Mouse (Mus musculus): ENCODE measurements at regions not wholly inside any gene's neighbourhood (a gene's known extent, or its start where the extent isn't known, plus 50 kb on each side); places are given as distances from the start of the nearest gene placed in this dataset.

- no peak for DNase-seq
These were observed 151.4 kb upstream of the Grik3 start for GRCm38 (mm10) chr4:125339056-125339455.

DNA sequence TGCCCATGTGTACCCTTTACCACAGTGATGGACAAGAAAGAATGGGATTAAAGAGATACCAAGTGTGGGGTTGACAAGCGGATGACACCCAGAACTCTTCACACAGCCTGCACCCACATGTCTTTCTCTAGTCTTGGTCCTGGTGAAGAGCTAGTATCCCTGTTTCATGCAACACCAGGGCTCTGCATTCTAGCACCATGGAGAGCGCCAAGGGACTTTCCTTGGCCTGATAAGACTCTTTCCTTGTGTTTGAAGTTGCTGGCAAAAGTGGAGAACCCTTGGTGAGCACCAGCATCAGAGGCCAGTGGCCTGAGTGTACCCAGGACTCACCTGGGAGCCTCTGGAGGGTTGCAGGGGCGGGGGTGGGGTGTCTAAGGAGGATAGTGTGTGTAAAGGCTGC, 161.7 kb upstream of the Grik3 start:
- DNase-seq: no peak

GRCm38 (mm10) chr4:125324495-125324894, 166.0 kb upstream of the Grik3 start:
- DNase-seq: no peak

DNA sequence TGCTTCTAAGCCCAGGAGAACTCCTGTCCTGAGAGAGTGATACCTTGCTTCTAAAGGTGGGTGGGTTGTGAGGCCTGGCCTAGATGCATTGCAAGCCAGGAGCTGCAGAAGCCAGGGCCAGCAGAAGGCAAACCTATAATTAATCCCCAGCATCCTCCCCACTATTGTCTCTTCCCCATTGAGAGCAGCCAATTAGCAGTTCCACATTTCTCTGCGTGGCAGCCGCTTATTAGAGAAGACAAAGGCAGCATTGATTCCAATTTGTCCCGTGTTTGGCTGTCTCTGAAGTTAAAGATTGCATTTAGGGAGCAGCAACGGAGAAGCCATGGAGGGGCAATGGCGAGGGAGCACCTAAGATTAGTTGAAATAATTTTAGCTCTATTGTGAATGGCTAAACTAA, 171.2 kb upstream of the Grik3 start:
- no peak for DNase-seq

DNA sequence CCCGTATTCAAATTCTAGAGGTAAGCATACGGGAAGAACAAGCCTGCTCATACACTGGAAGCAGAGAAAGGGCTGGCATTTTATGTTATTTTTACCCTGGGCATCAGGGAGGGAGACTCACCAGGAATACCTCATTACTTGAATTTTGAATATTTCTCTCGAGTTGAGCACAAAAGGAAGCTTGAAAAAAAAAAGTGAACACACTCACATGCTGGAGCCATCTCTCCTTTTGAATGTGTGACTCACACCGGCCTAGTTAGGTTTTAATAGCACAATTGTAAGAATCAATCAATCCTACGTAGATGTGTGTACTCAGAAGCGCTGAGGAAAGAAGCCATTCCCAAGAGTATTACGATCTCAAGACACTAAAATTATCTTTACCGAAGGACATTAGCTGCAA, 172.2 kb upstream of the Grik3 start:
- DNase-seq: no peak

DNA sequence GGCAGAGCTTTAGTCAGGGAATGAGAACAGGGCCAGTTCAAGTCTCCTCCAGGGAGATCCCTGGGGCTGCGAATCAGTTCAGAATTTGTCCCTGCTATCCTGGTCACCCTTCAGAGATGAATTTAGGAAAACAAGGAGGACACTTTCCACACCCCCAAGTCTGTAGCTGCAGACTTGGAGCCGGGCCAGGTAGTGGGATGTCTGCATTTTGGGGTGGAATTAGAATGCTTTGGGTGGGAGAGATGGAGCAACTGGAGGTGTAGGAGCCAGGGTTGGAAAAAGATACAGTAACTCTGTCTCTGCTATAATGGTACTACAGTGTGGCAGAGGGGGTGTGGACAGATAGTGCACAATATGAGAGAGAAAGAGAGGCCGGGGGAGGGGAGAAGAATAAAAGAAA, 173.6 kb upstream of the Grik3 start:
- peak; percentile 45 to 53 for DNase-seq

GRCm38 (mm10) chr4:125315818-125316217, 174.7 kb upstream of the Grik3 start:
- peak; percentile 90 to 94 for DNase-seq

GRCm38 (mm10) chr4:125313892-125314291, 176.6 kb upstream of the Grik3 start:
- no peak for DNase-seq

DNA sequence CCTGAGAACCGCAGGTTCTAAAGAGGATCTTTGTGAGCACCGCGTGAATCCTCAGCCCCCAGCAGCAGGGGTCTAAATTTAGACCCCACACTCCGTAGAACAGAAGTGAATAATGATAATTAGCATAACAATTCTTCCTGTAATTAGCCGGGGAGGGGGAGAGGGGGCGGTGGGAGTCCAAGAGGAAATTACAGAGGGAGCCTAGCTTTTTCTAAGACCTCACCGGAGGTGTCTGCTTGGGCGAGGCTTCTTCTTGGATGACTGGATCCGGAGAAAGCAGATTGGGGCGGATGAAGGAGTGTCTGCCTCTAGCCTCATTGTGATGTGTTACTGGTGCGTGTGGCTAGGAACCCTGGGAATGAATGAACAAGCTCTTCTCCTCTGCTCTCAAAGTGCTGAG, 177.2 kb upstream of the Grik3 start:
- no peak for DNase-seq

DNA sequence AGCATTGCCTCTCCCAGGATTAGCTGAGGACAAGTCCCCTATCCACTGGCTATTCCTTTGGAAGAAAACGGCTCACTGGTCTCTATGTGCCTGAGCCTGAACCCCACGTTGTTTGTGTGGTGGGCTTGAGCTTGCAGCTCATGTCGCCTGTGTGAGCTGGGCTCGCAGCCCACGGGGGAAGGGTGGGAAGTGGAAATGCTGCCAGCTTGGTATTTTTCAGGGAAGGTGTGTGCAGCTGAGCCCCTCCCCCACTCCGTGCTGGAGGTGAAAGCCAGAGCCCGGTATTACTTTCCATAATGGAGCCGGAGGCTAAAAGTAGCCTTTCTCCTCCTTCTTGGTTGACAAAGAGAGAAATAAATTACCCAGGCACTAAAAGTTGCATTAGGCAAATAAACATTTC, 180.5 kb upstream of the Zc3h12a start:
- DNase-seq: peak; percentile 52 to 63

GRCm38 (mm10) chr4:125305766-125306165, 178.1 kb upstream of the Zc3h12a start:
- no peak for DNase-seq

- no peak for DNase-seq
These were observed 175.0 kb upstream of the Zc3h12a start for GRCm38 (mm10) chr4:125302660-125303059.

DNA sequence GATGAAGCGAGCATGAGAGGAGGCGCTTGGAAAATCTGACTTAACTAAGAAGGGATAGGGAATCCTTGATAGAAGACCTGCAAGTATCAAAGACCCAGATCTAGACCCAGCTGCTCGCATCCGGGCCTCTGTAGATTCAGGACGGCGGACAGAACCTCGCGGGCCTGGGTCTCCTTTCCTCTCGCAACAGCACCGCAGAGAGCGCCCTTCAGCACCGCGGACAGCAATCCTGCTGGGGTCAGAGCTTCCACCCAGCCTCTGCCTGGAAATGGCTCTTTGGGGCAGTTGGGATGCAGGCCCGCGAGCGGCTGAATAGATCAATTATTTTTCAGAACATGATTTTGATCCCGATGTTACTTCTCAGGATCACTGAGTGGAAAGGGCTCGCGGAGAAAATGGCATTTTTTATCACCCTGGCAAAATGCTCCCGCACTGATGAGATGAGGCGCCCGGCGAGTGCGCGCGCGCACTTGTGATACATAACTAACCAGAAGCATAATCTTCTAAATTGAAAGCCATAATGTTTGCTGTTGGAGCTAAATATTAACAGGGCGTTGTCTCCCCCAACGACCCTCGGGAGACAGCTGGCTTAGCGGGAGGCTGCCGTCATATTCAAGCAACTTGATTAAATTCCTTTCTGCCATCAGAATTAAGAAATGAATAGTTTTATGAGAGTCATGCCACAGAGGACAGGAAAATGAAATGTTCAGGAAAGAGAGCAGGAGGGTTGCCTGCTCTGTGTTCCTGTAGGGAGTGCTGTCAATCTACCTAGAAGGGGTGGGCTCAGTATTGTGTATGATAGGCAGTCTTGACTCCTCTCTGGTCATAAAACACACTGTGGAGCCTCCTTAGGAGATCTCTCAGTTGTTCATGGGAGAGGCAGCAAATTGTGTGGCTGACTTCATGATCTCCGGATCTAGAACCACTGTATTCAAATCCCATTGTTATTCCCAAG, 173.1 kb upstream of the Zc3h12a start:
- peak; percentile 61 to 70 for DNase-seq

DNA sequence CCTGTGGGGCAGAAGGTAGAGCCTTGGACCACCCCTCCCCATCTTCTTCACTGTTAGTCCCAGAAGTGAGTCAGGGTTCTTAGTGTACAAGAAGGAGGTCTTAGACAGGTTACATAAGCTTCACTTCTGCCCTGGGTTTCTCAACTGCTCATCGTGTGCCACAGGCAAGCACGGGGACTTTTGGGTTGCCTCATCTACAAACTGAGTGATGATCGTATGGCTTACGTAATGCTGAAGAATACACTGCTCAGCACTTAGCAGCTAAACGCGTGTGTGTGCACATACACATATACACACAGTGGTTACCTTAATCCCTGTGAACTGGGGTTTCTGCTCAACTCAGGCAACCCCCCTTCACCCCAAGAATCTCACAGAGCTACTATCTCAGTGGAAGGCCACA, 163.1 kb upstream of the Zc3h12a start:
- DNase-seq: no peak

- DNase-seq: peak in 1 of 2 experiments; percentile 19
These were observed 162.1 kb upstream of the Zc3h12a start for GRCm38 (mm10) chr4:125289709-125290108.

- DNase-seq: peak; percentile 71 to 77
These were observed 161.4 kb upstream of the Zc3h12a start for GRCm38 (mm10) chr4:125289031-125289449.

DNA sequence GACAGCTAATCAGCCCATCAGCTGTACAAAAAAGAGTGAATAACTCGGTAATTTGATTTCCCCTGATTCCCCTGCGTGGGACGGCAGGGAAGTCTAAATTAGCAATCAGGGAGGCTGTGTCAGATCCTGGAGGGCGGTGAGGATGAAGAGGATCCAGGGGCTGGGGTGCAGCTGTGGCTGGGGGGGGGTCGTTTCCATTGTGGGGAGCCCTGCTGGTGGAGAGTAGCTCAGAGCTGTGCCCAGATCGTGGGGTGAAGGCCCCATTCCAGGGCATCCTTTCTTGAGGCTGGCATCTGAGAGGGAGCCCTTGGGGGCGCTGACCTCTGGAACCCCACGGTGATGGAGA, 155.3 kb upstream of the Zc3h12a start:
- no peak for DNase-seq

DNA sequence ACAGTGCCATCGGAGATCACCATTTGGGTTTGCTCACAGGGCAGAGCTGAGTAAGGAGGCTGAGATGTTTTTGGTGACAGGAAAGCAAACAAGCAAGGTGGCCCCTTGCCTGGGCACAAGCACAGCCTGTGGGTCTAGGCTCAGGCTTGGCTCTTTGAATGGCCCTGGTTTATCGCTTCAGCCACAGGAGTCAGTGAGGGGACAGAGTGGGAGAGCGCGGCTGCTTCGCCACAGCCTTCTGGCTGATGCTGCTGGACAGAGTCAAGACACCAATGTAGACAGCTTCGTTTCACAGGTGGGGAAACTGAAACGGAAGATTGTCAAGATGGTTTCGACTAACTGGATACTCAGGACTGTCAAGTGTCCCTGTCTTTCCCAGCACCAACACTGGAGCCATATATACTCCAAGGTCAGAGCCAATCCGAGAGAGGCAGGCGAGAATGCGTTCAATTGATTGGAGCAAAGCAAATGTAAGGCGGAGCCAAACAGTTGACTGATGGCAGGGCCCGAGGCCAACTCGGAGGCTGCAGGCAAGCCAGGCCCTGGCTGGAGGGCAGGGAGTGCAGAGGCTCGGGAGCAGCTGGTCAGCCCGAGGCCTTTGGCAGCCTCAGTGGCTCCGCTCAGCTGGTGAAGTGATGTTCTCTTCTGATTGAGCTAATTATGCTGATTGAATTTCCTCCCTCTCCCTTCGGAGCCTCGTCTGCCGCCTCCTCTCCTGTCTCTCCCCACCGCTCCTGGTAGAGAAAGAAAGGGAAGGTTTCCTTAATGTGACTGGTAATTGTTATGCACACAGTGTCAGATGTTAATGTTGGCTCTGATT, 154.7 kb upstream of the Zc3h12a start:
- DNase-seq: peak; percentile 97 to 98

DNA sequence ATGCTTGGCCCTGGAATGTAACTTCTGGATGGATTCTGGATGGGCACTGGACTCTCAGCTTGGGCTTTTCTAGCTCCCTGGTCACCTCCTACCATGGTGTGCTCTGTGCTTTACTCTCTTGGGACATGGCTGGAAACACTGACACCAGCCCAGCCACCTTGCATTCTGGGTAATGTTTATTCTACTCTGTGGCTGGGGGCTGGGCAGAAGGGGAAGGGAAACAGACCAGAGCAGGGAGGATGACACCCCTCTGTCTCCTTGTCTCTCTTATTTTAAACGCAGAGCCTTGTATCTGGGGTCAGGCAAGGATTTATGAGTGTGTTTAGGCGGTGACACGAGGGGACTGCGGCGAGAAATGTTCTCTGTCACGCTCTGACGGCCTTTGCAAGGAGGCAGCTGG, 151.5 kb upstream of the Zc3h12a start:
- no peak for DNase-seq

GRCm38 (mm10) chr4:125276861-125277260, 149.2 kb upstream of the Zc3h12a start:
- DNase-seq: no peak

DNA sequence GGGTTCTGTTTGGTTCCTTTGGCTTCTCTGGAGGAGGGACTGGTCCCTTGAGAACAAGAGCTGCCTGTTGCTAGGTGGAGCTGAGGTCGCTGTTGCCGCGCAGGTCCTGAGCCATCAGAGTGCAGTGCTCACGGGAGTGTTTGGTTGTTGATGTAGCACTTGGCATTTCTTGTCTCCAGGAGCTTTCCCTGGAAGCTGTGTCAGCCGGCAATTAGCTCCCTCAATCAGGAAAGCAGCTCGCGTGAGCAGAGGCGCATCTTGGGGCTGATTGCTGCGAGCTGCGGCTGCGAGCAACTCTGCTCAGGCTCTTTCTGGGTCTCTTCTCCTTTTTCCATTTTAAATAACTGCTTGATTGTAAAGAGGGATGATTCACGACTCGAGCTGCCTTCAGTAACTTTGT, 147.6 kb upstream of the Zc3h12a start:
- no peak for DNase-seq

GRCm38 (mm10) chr4:125270951-125271350, 143.3 kb upstream of the Zc3h12a start:
- no peak for DNase-seq

- DNase-seq: no peak
These were observed 138.6 kb upstream of the Zc3h12a start for GRCm38 (mm10) chr4:125266212-125266611.

- DNase-seq: peak; percentile 71 to 72
These were observed 137.9 kb upstream of the Zc3h12a start for GRCm38 (mm10) chr4:125265575-125265974.
